Mouse (Mus musculus) adrenal gland, adult 2 months (tissue): ENCODE measurements around the gene Ccno. TPM values are rescaled to one million over a fixed set of nuclear protein-coding genes. Genes with fewer than 3 reads are reported as not detected.
"Not testable (repeated sequence)": the region's sequence is repeated elsewhere in the genome, so short reads cannot be mapped to it uniquely, and the experiment has no call there.

Source experiments
- DNase-seq: peaks from one replicate; pipeline ENCODE4 v3.0.0; 2021
- microRNA-seq, 2 experiments: library from miRNA; unstranded; fragments of <30 nt; microRNA quantifications; one replicate each; pipeline ENCODE4 v1.2.0; 2021
- polyA plus RNA-seq: library from polyadenylated mRNA; depleted of rRNA; stranded (reverse); fragments of >200 nt; gene quantifications from 2 replicates; pipeline ENCODE4 v1.2.3, GENCODE M21; 2012; rRNA removed
- total RNA-seq, 2 experiments: library from RNA; stranded (reverse); gene quantifications; 2 replicates each; pipeline ENCODE4 v1.2.3; 2021

Ccno gene
- total and polyA plus RNA-seq, 3 experiments, result 0.55 to 1.7 (median 0.55) TPM

DNA sequence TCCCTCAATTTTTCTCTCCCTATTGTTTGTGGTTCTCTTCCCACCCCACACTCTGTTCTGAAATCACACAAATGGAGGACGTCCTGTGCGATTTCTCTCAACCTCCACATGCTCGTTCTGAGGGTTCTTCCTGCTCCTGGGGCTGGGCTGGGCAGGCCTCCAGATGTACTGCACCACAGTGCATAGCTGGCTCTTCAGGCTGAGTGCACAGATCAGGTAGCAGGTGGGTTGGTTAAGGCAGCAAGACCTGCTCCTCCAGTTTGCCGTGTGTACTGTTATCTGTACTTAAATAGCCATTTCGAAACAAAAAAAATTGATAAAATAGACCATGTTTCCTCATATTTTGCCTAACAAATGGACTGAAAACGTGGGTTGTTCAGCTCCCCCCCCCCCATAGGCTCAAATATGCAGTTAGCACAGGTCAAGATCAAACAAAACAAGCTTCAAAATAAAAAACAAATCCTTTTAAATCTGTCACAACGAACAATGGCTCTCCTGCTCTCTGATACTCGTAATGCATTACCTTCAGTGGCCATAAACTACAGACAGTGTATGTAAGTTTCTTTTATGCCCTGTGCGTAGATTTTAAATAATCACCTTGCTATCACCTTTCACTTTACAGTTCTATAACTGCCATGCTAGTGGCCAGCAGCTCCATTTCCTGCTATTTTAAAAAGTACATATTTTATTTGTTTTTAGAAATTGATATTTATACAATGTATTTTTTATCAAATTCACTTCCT is 13.1 kb downstream of the Ccno start:
- no peak for DNase-seq

DNA sequence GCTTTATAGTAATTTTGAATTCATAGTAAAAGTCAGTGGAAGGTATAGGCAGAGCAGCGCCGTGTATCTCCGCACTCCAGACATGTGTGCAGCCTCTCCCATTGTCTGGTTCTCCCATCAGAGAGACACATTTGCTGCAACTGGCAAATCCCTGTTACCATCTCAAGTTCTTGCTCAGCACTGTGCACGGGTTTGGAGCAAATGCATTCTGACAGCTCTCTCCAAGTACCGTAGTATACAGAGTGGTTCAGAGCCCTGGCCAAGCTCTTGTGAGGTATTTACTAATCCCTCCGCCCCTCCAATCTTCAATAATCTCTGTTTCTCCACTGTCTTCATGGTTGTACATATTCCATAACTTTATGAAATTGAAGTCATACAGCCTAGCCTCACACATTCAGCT is 25.1 kb downstream of the Ccno start:
- no peak for DNase-seq

DNA sequence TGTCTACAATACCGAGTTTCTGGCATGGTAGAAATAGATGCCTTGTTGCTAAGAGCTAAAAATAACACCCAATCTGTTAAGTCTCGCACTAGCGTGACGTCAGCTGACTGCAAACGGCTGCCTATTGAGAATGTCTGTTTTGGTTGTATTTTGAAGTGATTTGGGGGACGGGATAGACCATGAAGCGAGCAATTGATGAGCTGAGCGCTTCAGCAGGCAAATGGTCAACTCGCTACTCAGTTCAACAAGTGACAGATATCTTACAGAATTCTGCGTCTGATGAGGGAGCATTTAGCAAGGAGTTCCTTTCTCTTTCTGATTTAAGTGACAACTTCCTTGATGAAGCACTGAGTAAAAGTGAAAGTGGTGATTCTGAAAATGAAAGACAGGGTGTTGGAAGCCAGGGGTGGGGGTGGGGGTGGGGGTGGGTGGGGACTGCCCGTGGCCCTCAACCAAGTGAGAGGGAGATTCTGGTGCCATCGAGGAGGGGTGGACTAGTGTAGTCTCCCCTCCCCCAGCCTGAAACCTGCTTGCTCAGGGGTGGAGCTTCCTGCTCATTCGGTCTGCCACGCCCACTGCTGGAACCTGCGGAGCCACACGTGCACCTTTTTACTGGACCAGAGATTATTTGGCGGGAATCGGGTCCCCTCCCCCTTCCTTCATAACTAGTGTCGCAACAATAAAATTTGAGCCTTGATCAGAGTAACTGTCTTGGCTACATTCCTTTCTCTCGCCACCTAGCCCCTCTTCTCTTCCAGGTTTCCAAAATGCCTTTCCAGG is 25.8 kb downstream of the Ccno start:
- not testable (repeated sequence) for DNase-seq

DNA sequence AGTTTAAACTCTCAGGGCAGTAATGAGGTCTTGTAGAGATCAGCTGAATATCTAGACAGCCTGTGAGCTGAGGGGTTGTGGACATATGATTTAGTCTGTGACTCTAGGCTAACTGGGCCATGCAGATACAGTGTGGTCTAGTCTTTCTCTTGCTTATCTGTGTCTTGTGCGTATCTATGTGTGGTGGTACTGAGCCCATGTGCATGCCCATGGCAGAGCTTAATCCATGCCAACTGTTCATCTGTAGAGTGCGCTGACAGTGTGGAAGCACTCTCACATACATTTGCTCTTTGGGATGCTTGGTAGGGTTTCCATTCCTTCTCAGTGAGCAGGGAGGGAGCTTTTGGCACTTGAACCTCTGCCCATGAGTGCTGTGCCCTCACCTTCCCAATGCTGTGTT is 33.9 kb downstream of the Ccno start:
- DNase-seq, result no peak

DNA sequence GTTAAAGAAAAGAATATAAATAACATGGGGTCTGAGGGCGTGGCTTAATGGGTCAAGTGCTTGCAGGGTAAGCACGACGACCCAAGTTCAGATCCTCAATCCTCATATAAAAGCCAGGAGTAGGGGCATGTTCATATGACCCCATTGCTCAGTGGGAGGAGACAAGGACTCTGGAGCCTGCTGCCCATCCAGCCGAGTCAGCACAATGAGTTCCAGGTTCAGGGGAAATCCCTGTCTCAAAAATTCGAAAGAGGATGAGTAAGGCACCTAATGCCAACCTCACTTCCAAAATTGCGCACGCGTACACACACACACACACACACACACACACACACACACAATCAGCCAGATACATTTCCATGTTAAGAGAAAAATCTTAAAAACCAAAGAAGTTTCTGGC is 34.9 kb downstream of the Ccno start:
- DNase-seq, result no peak

DNA sequence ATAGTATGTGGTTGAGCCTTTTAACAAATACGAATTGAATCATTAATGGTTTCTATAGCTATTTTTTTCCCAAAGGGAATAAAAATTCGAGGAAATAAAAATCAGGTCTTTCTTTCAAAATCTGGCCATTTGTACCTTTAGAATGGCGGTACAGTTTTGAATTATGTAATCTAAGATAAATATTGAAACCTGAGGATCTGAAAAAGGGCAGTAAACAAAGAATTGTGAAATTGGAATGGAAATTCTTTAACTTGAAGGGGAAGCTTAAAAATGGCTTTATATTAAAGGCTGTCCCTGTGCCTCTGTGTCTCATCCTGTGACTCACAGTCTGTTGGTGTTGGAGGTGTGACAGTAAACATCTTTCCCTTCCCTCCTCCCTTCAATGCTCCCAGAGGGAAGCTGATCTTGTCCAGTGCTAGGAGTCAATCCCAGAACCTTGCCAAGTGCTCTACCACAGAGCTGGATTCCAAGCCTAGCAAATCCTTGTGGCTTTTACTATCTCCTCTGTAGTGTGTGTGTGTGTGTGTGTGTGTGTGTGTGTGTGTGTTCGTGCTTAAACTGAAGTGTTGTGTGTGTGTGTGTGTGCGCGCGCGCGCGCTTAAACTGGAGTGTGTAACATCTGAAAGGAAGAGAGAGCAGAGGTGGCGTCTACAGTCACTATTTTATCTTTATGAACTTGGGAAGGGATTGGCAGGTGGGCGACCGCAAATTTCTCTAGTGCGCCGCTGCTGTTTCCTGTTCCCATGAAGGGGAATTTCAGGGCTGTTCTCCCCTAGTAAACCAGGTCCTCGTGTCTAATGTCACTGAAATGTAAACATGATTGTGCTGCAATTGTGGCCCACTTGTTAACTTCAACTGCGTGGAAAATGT is 35.9 kb downstream of the Ccno start:
- no peak for DNase-seq

DNA sequence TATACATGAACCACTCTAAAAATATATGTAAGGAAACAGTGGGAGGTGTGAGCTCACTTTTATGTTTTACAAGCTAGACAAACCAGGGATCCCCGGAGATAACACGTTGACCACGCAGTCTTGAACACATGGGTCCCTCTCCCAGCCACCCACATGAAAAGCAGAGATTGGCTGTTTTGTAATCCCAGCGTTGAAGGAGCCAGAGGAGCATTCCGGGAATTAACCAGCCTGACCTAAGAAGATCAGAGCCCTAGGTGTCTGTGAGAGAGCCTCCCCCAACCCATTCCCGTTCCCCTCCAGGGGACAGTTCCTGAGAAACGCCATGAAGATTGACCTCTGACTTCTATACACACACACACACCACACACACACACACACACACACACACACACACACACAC is 43.7 kb downstream of the Ccno start:
- no peak for DNase-seq

DNA sequence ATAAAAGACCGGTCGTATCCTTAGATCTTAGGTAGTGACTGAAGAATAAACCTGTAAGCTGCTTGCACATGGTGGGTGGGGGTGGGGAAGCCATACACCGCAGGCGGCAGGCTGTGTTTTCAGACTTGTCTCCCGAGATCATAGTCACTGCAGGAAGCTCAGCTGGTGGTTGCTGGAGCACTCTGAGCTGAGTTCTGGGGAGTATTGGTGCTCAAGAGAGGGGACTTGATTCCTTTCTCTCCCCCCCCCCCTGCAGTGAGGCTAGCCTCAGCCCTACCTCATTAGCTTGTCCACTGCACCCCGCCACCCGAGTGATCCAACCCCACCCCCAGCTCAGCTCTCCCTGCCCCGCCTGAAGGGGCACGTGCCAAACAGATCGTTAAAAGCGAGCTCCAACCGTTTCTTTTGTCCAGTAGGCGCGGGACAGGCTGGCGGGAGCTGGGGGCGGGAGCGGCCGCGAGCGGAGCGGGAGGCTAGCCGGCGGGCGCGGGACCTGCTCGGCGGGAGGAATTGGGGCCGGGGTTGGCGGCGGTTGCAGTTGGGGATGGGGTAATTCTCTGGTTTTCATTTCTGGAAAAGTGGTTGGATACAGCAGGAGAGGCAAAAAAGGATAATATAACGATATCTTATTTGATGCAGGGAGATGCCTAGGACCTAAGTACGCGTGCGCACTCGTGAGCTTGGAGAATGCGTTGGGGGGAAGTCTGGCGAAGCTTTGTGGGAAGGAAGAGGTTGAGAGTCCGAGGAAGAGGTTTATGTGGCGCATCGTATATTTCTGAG is 44.4 kb downstream of the Ccno start:
- DNase-seq, result peak; percentile 37

DNA sequence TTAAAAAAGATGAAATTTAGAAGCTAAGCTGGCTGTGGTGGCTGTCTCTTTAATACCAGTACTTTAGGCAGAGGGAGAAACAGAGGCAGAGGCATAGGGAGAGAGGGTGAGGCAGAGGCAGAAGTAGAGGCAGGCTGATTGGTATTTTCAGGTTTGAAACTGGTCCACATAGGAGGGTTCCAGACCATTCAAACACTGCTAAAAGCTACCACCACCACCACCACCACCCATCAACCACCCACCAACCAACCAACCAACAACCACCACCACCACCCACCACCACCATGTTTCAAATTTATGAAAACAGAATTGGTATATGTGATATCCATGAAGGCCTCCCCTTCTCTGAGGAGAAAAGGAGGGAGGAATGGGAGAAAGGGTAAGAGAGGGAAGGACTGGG is 45.2 kb downstream of the Ccno start:
- no peak for DNase-seq

DNA sequence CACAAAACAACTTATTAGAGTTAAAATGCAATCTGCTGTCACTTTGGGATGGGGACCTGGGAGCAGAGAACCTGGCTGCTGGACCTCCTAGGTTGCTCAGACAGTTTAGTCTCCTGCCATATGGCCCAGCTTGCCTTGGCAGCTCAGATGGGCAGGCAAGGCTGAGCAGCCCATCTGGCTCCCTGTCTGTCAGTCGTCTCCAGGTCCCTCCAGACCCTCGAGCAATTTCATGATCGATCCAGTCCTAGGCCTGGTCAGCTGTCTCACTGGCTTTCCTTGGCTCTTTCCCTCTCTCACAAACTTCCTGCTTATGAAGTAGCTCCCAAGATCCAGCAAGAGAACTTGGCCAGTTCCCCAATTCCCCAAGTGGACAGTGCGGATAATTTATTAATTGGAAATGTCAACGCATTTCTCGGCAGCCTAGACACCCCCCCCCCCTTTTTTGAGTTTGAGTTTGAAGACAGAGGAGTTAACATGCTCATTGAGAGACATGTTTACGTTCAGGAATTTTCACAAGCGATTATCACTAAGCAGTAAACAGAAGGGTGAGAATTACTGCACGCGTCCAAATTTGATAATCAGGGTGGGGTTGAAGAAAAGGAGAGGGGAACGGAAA is 46.8 kb downstream of the Ccno start:
- DNase-seq, result no peak

DNA sequence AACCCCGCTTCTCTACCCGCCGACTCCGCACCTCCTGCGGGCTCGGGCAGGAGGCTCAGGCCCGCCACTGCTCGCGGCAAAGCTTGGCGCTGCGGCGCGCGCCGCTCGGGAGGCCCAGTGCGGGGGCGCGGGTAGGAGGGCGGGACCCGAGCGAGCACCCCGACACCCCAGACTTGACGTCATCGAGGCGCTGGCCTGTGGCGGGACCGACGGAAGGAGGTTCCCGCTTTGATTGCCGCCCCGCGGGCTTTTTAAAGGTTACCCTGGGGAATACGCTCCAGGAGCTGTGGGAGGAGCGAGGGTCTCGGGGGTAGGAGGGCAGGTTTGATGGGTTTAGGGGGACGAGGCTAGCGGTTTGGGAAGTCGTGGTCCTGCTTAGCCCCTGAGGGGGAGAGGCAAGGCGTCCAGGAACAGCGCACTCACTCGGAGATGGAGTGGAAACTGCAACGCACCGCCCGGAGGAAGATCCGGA is 47.4 kb downstream of the Ccno start, which contains the start of gene Cdc20b:
TSS of gene Cdc20b (plus strand) at position 162 of the 472 bp plus-strand sequence.
- peak; percentile 76 for DNase-seq

DNA sequence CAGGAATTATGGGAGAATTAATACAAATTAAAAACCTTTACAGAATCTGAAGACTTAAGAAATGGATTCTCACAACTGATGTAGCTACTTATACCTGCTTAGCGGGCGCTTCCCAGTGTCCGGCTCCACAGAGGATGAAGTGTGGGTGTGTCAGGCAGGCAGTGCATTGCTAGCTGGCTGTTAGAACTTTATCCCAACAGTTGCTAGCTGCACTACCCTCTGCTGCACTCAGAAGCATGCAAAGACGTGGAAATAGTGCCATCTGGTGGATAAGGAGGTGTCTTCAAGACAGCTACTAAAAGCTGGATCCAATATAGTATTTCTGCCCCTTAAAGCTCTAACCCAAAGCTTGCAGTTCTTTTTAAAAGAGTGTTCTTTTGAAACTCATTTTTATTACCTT is 48.2 kb downstream of the Ccno start:
- DNase-seq, result peak; percentile 82

Small RNAs within 50 kb of the gene (microRNA-seq; reads per million reads assigned to microRNA genes)
- gene Mir449a (67.0 to 80.2 reads per million in 2 experiments), gene Mir449b (0 reads per million in 2 experiments), gene Mir449c (0 reads per million in 2 experiments)

Other genes starting within 250 kb of the Ccno start
- gene Plpp1, start 187.0 kb upstream of the Ccno start, total RNA-seq, result 100 to 1,000 TPM; 214 to 281 TPM
- gene Plpp1, start 187.0 kb upstream of the Ccno start, polyA plus RNA-seq, result 213 and 226 TPM in 2 replicates
- 10 to 100 TPM; 41.2 to 46.2 TPM for gene Mtrex, start 60.4 kb upstream of the Ccno start, total RNA-seq
- 1.3 and 1.4 TPM in 2 replicates for gene Mtrex, start 60.4 kb upstream of the Ccno start, polyA plus RNA-seq
- 10 to 100 TPM; 17.7 to 19.4 TPM for gene Dhx29, start 60.3 kb upstream of the Ccno start, total RNA-seq
- 1.1 and 1.4 TPM in 2 replicates for gene Dhx29, start 60.3 kb upstream of the Ccno start, polyA plus RNA-seq
- gene Mcidas, start 6.0 kb downstream of the Ccno start, total RNA-seq, result not detected
- gene Mcidas, start 6.0 kb downstream of the Ccno start, polyA plus RNA-seq, result not detected in 2 replicates
- not detected for gene Cdc20b, start 47.3 kb downstream of the Ccno start, total RNA-seq
- gene Cdc20b, start 47.3 kb downstream of the Ccno start, polyA plus RNA-seq, result not detected in 2 replicates
- gene Gpx8, start 58.6 kb downstream of the Ccno start, total RNA-seq, result 100 to 1,000 TPM in 1 of 2 experiments, 10 to 100 TPM in 1; 89.7 to 157 TPM
- 2.0 and 2.2 TPM in 2 replicates for gene Gpx8, start 58.6 kb downstream of the Ccno start, polyA plus RNA-seq
- gene Gzma, start 113.2 kb downstream of the Ccno start, total RNA-seq, result under 1 TPM; 0.46 to 0.59 TPM
- gene Gzma, start 113.2 kb downstream of the Ccno start, polyA plus RNA-seq, result 0.24 TPM in 1 of 2 replicates, not detected in the other
- 10 to 100 TPM in 1 of 2 experiments, 1 to 10 TPM in 1; 8.2 to 12.8 TPM for gene Esm1, start 221.9 kb downstream of the Ccno start, total RNA-seq
- 5.4 and 9.6 TPM in 2 replicates for gene Esm1, start 221.9 kb downstream of the Ccno start, polyA plus RNA-seq
- not detected for gene Gzmk, start 238.1 kb downstream of the Ccno start, total RNA-seq
- not detected in 2 replicates for gene Gzmk, start 238.1 kb downstream of the Ccno start, polyA plus RNA-seq